Mouse (Mus musculus): ENCODE data around the gene Ccdc32. TPM values are rescaled to one million over a fixed set of nuclear protein-coding genes. Genes with fewer than 3 reads are reported as not detected.
A peak's percentile ranks its signal among the peaks of the same experiment; 100 is the strongest.
"Not testable (repeated sequence)": the region's sequence is repeated elsewhere in the genome, so short reads cannot be mapped to it uniquely, and the experiment has no call there.

Ccdc32 gene
- total RNA-seq, 2 experiments from 2014 or later = 46.1 to 49.7 TPM

GRCm38 (mm10) chr2:119032191-119032590 lies 3.0 kb upstream of the Ccdc32 start:
- no peak for TF ChIP-seq CTCF (IDR thresholded peaks at IDR 0.05)
- no peak overlapping the region for H3K27ac ChIP-seq
- H3K4me3 ChIP-seq = no peak overlapping the region
- intact Hi-C loops (cut with DNase I) = loop anchor here (5.0 kb wide), 2 partner anchors 130 to 255 kb away; partner anchors contain the start of genes Bahd1 and Vps18
- DNase-seq (ENCODE audit: extremely low spot score in 1 of 2, low spot score in 2 of 2) = no peak

GRCm38 (mm10) chr2:119026951-119027350 lies 2.2 kb downstream of the Ccdc32 start:
- intact Hi-C loops (cut with DNase I) = no loop called here
- DNase-seq (ENCODE audit: extremely low spot score in 1 of 2, low spot score in 2 of 2) = no peak
- H3K4me3 ChIP-seq = no peak overlapping the region
- no peak for TF ChIP-seq CTCF (IDR thresholded peaks at IDR 0.05)
- H3K27ac ChIP-seq = no peak overlapping the region

GRCm38 (mm10) chr2:119025239-119025616 lies 4.0 kb downstream of the Ccdc32 start:
- H3K27ac ChIP-seq = no peak overlapping the region
- intact Hi-C loops (cut with DNase I) = no loop called here
- DNase-seq (ENCODE audit: extremely low spot score in 1 of 2, low spot score in 2 of 2) = no peak
- H3K4me3 ChIP-seq = no peak overlapping the region
- TF ChIP-seq CTCF (IDR thresholded peaks at IDR 0.05) = no peak

- Histone ChIP-seq H3K27ac (no peak overlapping the region), H3K4me3 (no peak overlapping the region)
- intact Hi-C loops (cut with DNase I) = no loop called here
- DNase-seq (ENCODE audit: extremely low spot score in 1 of 2, low spot score in 2 of 2) = no peak
- peak; percentile 41 for TF ChIP-seq CTCF (IDR thresholded peaks at IDR 0.05)
Observed at GRCm38 (mm10) chr2:119024536-119025238, 4.5 kb downstream of the Ccdc32 start.

- Histone ChIP-seq H3K27ac (no peak overlapping the region), H3K4me3 (no peak overlapping the region)
- no peak for DNase-seq (ENCODE audit: extremely low spot score in 1 of 2, low spot score in 2 of 2)
- no peak for TF ChIP-seq CTCF (IDR thresholded peaks at IDR 0.05)
- intact Hi-C loops (cut with DNase I) = no loop called here
Observed at GRCm38 (mm10) chr2:119023154-119023660, 6.0 kb downstream of the Ccdc32 start.

- no peak overlapping the region for H3K4me3 ChIP-seq
- TF ChIP-seq CTCF (IDR thresholded peaks at IDR 0.05) = no peak
- intact Hi-C loops (cut with DNase I) = no loop called here
- no peak overlapping the region for H3K27ac ChIP-seq
- DNase-seq (ENCODE audit: extremely low spot score in 1 of 2, low spot score in 2 of 2) = no peak
Observed at GRCm38 (mm10) chr2:119019538-119019937, 9.7 kb downstream of the Ccdc32 start.

- no peak overlapping the region for H3K4me3 ChIP-seq
- intact Hi-C loops (cut with DNase I) = no loop called here
- TF ChIP-seq CTCF (IDR thresholded peaks at IDR 0.05) = peak; percentile 23
- no peak overlapping the region for H3K27ac ChIP-seq
- DNase-seq (ENCODE audit: extremely low spot score in 1 of 2, low spot score in 2 of 2) = no peak
Observed at GRCm38 (mm10) chr2:119019131-119019530, 10.1 kb downstream of the Ccdc32 start.

GRCm38 (mm10) chr2:119018391-119019122 lies 10.6 kb downstream of the Ccdc32 start:
- H3K4me3 ChIP-seq = no peak overlapping the region
- TF ChIP-seq CTCF (IDR thresholded peaks at IDR 0.05) = no peak
- no peak overlapping the region for H3K27ac ChIP-seq
- no peak for DNase-seq (ENCODE audit: extremely low spot score in 1 of 2, low spot score in 2 of 2)
- intact Hi-C loops (cut with DNase I) = no loop called here

- intact Hi-C loops (cut with DNase I) = no loop called here
- Histone ChIP-seq H3K4me3 (no peak overlapping the region), H3K27ac (no peak overlapping the region)
- no peak for DNase-seq (ENCODE audit: extremely low spot score in 1 of 2, low spot score in 2 of 2)
- TF ChIP-seq CTCF (IDR thresholded peaks at IDR 0.05) = peak; percentile 44
Observed at GRCm38 (mm10) chr2:119017647-119018046, 11.5 kb downstream of the Ccdc32 start.

- intact Hi-C loops (cut with DNase I); DNase-seq (ENCODE audit: extremely low spot score in 1 of 2, low spot score in 2 of 2); H3K4me3 ChIP-seq; H3K27ac ChIP-seq: not testable (repeated sequence)
Observed at GRCm38 (mm10) chr2:119016312-119016711, 12.9 kb downstream of the Ccdc32 start.

- intact Hi-C loops (cut with DNase I) = no loop called here
- no peak for DNase-seq (ENCODE audit: extremely low spot score in 1 of 2, low spot score in 2 of 2)
- H3K4me3 ChIP-seq = no peak overlapping the region
Observed at GRCm38 (mm10) chr2:119015604-119016180, 13.5 kb downstream of the Ccdc32 start.

GRCm38 (mm10) chr2:119014989-119015388 lies 14.2 kb downstream of the Ccdc32 start:
- H3K4me3 ChIP-seq = no peak overlapping the region
- intact Hi-C loops (cut with DNase I) = no loop called here
- no peak overlapping the region for H3K27ac ChIP-seq
- no peak for DNase-seq (ENCODE audit: extremely low spot score in 1 of 2, low spot score in 2 of 2)
- TF ChIP-seq CTCF (IDR thresholded peaks at IDR 0.05) = no peak; the same call in 1 of the 2 replicates

More at GRCm38 (mm10) chr2:119015604-119016180, 13.5 kb downstream of the Ccdc32 start:
- no peak for TF ChIP-seq CTCF (IDR thresholded peaks at IDR 0.05)
- no peak overlapping the region for H3K27ac ChIP-seq

Measured in left cerebral cortex, adult 2 months (tissue).